Mouse (Mus musculus) limb, embryonic 14.5 days (tissue): ENCODE measurements around the gene Phox2a. TPM values are rescaled to one million over a fixed set of nuclear protein-coding genes. Genes with fewer than 3 reads are reported as not detected.

Experiments used
- ATAC-seq: fragments of 200-750 bp; cut with Nextera tagmentation; 2 replicates; pipeline ENCODE4 v1.8.0; 2017; ENCODE audit warnings: low read depth, moderate number of reproducible peaks, moderate TSS enrichment; ENCODE audit not compliant: low FRiP score
- DNase-seq: peaks from one replicate; pipeline ENCODE4 v3.0.0-alpha.2; 2015; ENCODE audit warnings: low spot score
- H3K27ac ChIP-seq: fragments of 300-500 bp; sonication (generic); replicated peaks from 2 replicates; pipeline ENCODE4 v1.5.1; 2014; ENCODE audit warnings: low read depth, mild to moderate bottlenecking, low read length, moderate library complexity, mixed read lengths
- H3K27me3 ChIP-seq: fragments of 300-500 bp; sonication (generic); 2 replicates; pipeline ENCODE4 v1.6.1; 2014; ENCODE audit warnings: low read length, mixed read lengths; ENCODE audit not compliant: control insufficient read depth, insufficient read depth
- H3K36me3 ChIP-seq: fragments of 300-500 bp; sonication (generic); 2 replicates; pipeline ENCODE4 v1.6.1; 2014; ENCODE audit warnings: mild to moderate bottlenecking, low read length, moderate library complexity, mixed read lengths; ENCODE audit not compliant: control insufficient read depth, insufficient read depth
- H3K4me1 ChIP-seq: fragments of 300-500 bp; sonication (generic); 2 replicates; pipeline ENCODE4 v1.6.1; 2014; ENCODE audit warnings: antibody characterized with exemption, low read length, mixed read lengths; ENCODE audit not compliant: control insufficient read depth, insufficient read depth
- H3K4me2 ChIP-seq: fragments of 300-500 bp; sonication (generic); replicated peaks from 2 replicates; pipeline ENCODE4 v1.6.1; 2014; ENCODE audit warnings: low read depth, mild to moderate bottlenecking, low read length, moderate library complexity; ENCODE audit not compliant: severe bottlenecking
- H3K4me3 ChIP-seq: fragments of 300-500 bp; sonication (generic); replicated peaks from 2 replicates; pipeline ENCODE4 v1.5.1; 2014; ENCODE audit warnings: low read length
- H3K9ac ChIP-seq: fragments of 300-500 bp; sonication (generic); 2 replicates; pipeline ENCODE4 v1.6.1; 2014; ENCODE audit warnings: mild to moderate bottlenecking, low read depth, low read length, moderate library complexity; ENCODE audit not compliant: severe bottlenecking
- H3K9me3 ChIP-seq: fragments of 300-500 bp; sonication (generic); 2 replicates; pipeline ENCODE4 v1.6.1; 2016; ENCODE audit warnings: low read length; ENCODE audit not compliant: control insufficient read depth
- POLR2A ChIP-seq: fragments of 200-500 bp; IDR thresholded peaks from 2 replicates; pipeline ENCODE4 v1.8.0; 2012; ENCODE audit warnings: inconsistent platforms, mild to moderate bottlenecking, moderate library complexity, borderline replicate concordance; ENCODE audit not compliant: insufficient read depth, insufficient read length; ENCODE audit errors: extremely low read depth
- WGBS: fragments of 180-500 bp; shearing (Covaris S2); extraction: QIAGEN DNeasy Blood & Tissue Kit; methylation state at CpG from one replicate; pipeline ENCODE4 v1.1.7; 2014; 5-methylcytosine and 5-hydroxymethylcytosine counted together
- polyA plus RNA-seq, 2 experiments: library from polyadenylated mRNA; depleted of rRNA in 1 of 2; stranded (reverse) in 1 of 2; unstranded in 1 of 2; fragments of >200 nt; fragmentation: Nextera tagmentation in 1 of 2; extraction: Ambion mirVana in 1 of 2; gene quantifications; 2 replicates each; pipeline versions ENCODE4 v1.2.1 to v1.2.3; 2012 to 2014

The Phox2a gene
- polyA plus RNA-seq, 2 experiments: 0.26 to 0.41 TPM

DNA sequence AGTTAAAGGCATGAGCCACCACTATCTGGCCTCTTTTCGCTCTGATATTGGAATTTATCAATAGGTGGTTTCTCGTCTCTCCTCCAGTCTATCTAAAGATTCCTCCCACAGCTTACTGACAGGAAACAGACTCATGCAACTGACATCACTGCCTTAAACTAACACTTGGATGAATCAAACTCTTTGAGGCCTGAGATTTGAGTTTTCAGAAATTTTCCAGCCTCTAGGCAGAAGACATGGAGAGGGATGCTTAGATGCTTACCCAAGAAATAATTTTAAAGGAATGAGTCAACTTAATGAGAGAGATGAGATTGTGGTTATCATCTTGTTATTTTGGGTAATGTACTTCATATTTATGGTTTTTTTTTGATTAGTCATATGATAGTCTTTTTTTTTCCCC lies 35.7 kb downstream of the Phox2a start:
- DNase-seq (no peak), ATAC-seq (no peak)
- Histone ChIP-seq H3K27ac (no peak overlapping the region), H3K27me3 (no peaks in the 10 kb centered on the region), H3K9me3 (no peaks in the 10 kb centered on the region), H3K4me1 (no peaks in the 10 kb centered on the region), H3K4me3 (no peak overlapping the region), H3K9ac (no peak overlapping the region), H3K36me3 (no peaks in the 10 kb centered on the region), H3K4me2 (no peak overlapping the region)
- no peak for TF ChIP-seq POLR2A
- WGBS: 80% methylated on average over 2 of the region's 2 CpGs

DNA sequence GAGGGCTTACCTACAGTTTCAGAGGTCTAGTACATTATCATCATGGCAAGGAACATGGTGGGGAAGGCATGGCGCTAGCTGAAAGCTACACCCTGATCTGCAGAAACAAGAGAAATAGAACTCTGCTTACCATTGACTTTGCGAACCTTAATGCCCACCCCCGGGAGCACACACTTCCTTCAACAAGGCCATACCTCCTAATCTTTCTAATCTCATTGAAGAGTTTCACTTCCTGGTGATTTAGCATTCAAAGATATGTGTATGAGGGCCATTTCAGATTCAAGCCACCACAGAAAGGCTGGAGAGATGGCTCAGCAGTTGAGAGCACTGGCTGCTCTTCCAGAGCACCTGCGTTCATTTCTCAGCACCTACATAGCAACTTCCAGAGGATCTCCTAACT lies 39.0 kb downstream of the Phox2a start, which contains the start of gene Folr2:
Gene Folr2, minus strand, starts transcription at position 101 of the 400 bp plus-strand sequence.
- no peak within 1 kb of the TSS for H3K9ac ChIP-seq
- ATAC-seq (no peak), DNase-seq (no peak)
- no peak within 1 kb of the TSS for H3K4me3 ChIP-seq
- 88% methylated on average over 4 of the region's 4 CpGs for WGBS
- no peak within 1 kb of the TSS for H3K4me2 ChIP-seq
- TF ChIP-seq POLR2A: no peak
- no peaks in the 10 kb centered on the region for H3K27me3 ChIP-seq
- no peak within 1 kb of the TSS for H3K27ac ChIP-seq
- H3K36me3 ChIP-seq: no peaks in the 10 kb centered on the region
- H3K9me3 ChIP-seq: no peaks in the 10 kb centered on the region
- no peaks in the 10 kb centered on the region for H3K4me1 ChIP-seq

DNA sequence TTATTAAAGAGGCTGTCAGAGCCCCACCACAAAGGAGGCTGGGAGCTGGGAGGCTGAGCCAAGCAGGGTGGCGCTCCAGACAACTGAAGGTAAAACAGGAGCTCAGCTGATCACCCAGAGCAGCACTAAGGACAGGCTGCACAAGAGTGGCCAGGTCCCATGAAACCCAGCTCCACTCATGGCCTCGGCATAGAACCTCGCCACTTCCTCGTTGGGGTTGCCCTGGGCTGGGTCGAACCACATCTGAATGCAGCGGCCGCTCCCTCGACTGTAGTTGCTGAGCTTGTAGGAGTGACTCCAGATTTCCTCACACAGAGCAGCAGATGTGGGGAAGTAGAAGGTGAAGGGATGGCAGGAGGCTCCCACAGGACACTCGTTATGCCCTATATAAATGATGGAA lies 40.2 kb downstream of the Phox2a start:
- no peak overlapping the region for H3K9ac ChIP-seq
- 64% methylated on average over 9 of the region's 9 CpGs for WGBS
- H3K27me3 ChIP-seq: no peaks in the 10 kb centered on the region
- H3K36me3 ChIP-seq: no peaks in the 10 kb centered on the region
- no peak overlapping the region for H3K4me3 ChIP-seq
- TF ChIP-seq POLR2A: no peak
- no peaks in the 10 kb centered on the region for H3K9me3 ChIP-seq
- no peaks in the 10 kb centered on the region for H3K4me1 ChIP-seq
- ATAC-seq: no peak
- H3K27ac ChIP-seq: no peak overlapping the region
- H3K4me2 ChIP-seq: no peak overlapping the region
- no peak for DNase-seq

DNA sequence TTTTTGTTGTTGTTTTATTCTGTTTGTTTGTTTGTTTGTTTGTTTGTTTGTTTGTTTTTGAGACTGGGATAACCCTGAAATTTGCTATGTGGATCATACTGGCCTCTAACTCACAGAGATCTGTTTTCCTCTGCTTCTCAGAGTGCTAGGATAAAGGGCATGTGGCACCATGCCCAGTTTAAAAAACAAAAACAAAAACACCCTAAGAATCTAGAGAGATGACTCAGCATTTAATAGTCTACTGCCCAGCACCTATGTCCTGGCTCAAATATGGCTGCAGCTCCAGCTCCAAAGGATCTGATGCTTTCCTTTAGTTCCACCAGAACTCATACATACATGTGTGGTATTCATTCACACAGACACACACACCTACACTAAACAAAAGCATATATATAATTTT lies 42.9 kb downstream of the Phox2a start:
- Histone ChIP-seq H3K36me3 (no peaks in the 10 kb centered on the region), H3K4me3 (no peak overlapping the region), H3K9me3 (no peaks in the 10 kb centered on the region), H3K9ac (no peak overlapping the region), H3K4me1 (no peaks in the 10 kb centered on the region), H3K27me3 (no peaks in the 10 kb centered on the region), H3K4me2 (no peak overlapping the region), H3K27ac (no peak overlapping the region)
- no peak for ATAC-seq
- TF ChIP-seq POLR2A: no peak
- no peak for DNase-seq

DNA sequence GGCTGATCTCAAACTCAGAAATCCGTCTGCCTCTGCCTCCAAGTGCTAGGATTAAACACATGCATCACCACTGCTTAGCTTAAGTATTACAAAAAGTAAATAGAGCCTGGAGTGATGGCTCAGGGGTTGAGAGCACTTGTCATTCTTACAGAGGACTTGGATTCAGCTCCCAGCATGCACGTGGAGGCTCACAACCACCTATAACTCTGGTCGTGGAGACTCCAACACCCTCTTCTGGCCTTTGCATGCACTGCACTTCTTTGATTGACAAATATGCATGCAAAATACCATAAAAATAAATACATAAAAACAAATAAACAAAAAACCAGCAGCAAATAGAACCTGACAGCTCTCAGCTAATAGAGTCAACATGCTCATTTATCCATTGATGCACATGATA lies 44.2 kb downstream of the Phox2a start:
- Histone ChIP-seq H3K4me2 (no peak overlapping the region), H3K9me3 (no peaks in the 10 kb centered on the region), H3K36me3 (no peaks in the 10 kb centered on the region), H3K27ac (no peak overlapping the region), H3K4me3 (no peak overlapping the region), H3K27me3 (no peaks in the 10 kb centered on the region), H3K4me1 (no peaks in the 10 kb centered on the region), H3K9ac (no peak overlapping the region)
- no peak for DNase-seq
- WGBS: 73% methylated on average over 3 of the region's 3 CpGs
- no peak for ATAC-seq
- no peak for TF ChIP-seq POLR2A

DNA sequence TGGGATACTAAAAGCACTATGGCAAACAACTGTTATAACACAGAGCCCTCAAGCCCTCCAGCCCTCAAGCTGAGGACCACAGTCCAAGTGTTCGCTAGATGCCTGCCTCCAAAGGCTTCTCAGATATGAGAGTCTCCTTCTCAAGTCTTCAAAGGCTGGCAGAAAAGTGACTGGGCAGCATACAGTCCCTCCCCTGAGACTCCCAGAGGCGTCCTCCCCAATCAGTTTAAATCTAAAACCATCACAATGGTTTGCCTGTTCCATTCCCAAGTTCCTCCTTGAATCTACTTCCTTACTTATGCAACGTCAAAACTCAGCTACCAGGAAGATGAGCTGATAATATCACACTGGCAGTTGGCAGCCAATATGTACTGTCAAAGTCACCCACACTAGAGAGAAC lies 45.3 kb downstream of the Phox2a start, which contains the start of gene Anapc15:
Gene Anapc15, plus strand, starts transcription at position 301 of the 400 bp plus-strand sequence.
- H3K9ac ChIP-seq: no peak within 1 kb of the TSS
- H3K36me3 ChIP-seq: no peaks in the 10 kb centered on the region
- TF ChIP-seq POLR2A: no peak

More for the DNA sequence above, 45.3 kb downstream of the Phox2a start, which contains the start of gene Anapc15:
- DNase-seq (no peak), ATAC-seq (no peak)
- H3K4me3 ChIP-seq: no peak within 1 kb of the TSS
- no peaks in the 10 kb centered on the region for H3K4me1 ChIP-seq
- WGBS: 80% methylated on average over 3 of the region's 3 CpGs
- H3K4me2 ChIP-seq: no peak within 1 kb of the TSS
- no peaks in the 10 kb centered on the region for H3K27me3 ChIP-seq
- H3K27ac ChIP-seq: no peak within 1 kb of the TSS
- H3K9me3 ChIP-seq: no peaks in the 10 kb centered on the region
